Mouse (Mus musculus): ENCODE results near the gene Tbx5. TPM values are rescaled to one million over a fixed set of nuclear protein-coding genes. Genes with fewer than 3 reads are reported as not detected.

Tbx5 gene
- total RNA-seq, 1 experiment, result not detected

- no peak for DNase-seq (ENCODE audit: low read depth, low spot score)
- Histone ChIP-seq H3K36me3 (ENCODE audit: control insufficient read depth, insufficient read depth, low read length, poor library complexity, severe bottlenecking) (no peaks in the 10 kb centered on the region), H3K9me3 (ENCODE audit: control insufficient read depth, insufficient read depth, low read depth, low read length) (no peaks in the 10 kb centered on the region), H3K27ac (ENCODE audit: insufficient read depth, low read depth, low read length, poor library complexity, severe bottlenecking) (no peak overlapping the region), H3K9ac (ENCODE audit: insufficient read depth, low read depth, low read length, poor library complexity, severe bottlenecking) (no peak overlapping the region), H3K4me3 (ENCODE audit: insufficient read depth in 1 of 2, low read depth in 1 of 2, low read length in 2 of 2, poor library complexity in 1 of 2, severe bottlenecking in 1 of 2) (peak overlapping the region in 1 of 2 experiments; percentile 21; a peak in 2 of 4 replicates), H3K4me1 (ENCODE audit: control insufficient read depth in 2 of 2, insufficient read depth in 2 of 2, low read length in 2 of 2, poor library complexity in 1 of 2) (peaks cover 0 to 6% of the 10 kb centered on the region in 2 experiments; a peak in 3 of 4 replicates)
- in situ Hi-C loops (cut with MboI; ENCODE audit: low sequenced_read_pairs in 2 of 2, unreplicated experiment in 2 of 2), result loop anchor here (5.0 to 10.0 kb wide), 3 partner anchors 163 to 597 kb away; partner anchors contain the start of genes Lhx5 (in 2 of the 2) and Tbx3 (in 1 of the 2)
- TF ChIP-seq CHD2 (IDR thresholded peaks at IDR 0.05; ENCODE audit: low read depth, low read length) (no peak), ZC3H11A (IDR thresholded peaks at IDR 0.05; ENCODE audit: borderline replicate concordance, low read depth, low read length) (no peak), MAFK (IDR thresholded peaks at IDR 0.05; ENCODE audit: insufficient read depth, low read depth, low read length) (no peak), ZNF384 (IDR thresholded peaks at IDR 0.05; ENCODE audit: low read depth, low read length) (no peak), HCFC1 (IDR thresholded peaks at IDR 0.05; ENCODE audit: borderline replicate concordance, insufficient read depth, low read length) (no peak)
Measured at GRCm38 (mm10) chr5:119835053-119835867, 2.8 kb downstream of the Tbx5 start.

GRCm38 (mm10) chr5:119835868-119836209 is 3.4 kb downstream of the Tbx5 start:
- in situ Hi-C loops (cut with MboI; ENCODE audit: low sequenced_read_pairs in 2 of 2, unreplicated experiment in 2 of 2), result loop anchor here (5.0 to 10.0 kb wide), 3 partner anchors 164 to 596 kb away; partner anchors contain the start of genes Lhx5 (in 2 of the 2) and Tbx3 (in 1 of the 2)
- no peak overlapping the region for H3K4me3 ChIP-seq (ENCODE audit: insufficient read depth in 1 of 2, low read depth in 1 of 2, low read length in 2 of 2, poor library complexity in 1 of 2, severe bottlenecking in 1 of 2)
- no peak for TF ChIP-seq HCFC1 (IDR thresholded peaks at IDR 0.05; ENCODE audit: borderline replicate concordance, insufficient read depth, low read length)
- TF ChIP-seq CHD2 (IDR thresholded peaks at IDR 0.05; ENCODE audit: low read depth, low read length), result no peak
- no peak for TF ChIP-seq MAFK (IDR thresholded peaks at IDR 0.05; ENCODE audit: insufficient read depth, low read depth, low read length)
- no peak for TF ChIP-seq ZNF384 (IDR thresholded peaks at IDR 0.05; ENCODE audit: low read depth, low read length)
- TF ChIP-seq ZC3H11A (IDR thresholded peaks at IDR 0.05; ENCODE audit: borderline replicate concordance, low read depth, low read length), result no peak
- peaks cover 0 to 6% of the 10 kb centered on the region in 2 experiments; a peak in 3 of 4 replicates for H3K4me1 ChIP-seq (ENCODE audit: control insufficient read depth in 2 of 2, insufficient read depth in 2 of 2, low read length in 2 of 2, poor library complexity in 1 of 2)
- H3K27ac ChIP-seq (ENCODE audit: insufficient read depth, low read depth, low read length, poor library complexity, severe bottlenecking), result no peak overlapping the region
- no peaks in the 10 kb centered on the region for H3K36me3 ChIP-seq (ENCODE audit: control insufficient read depth, insufficient read depth, low read length, poor library complexity, severe bottlenecking)
- H3K9me3 ChIP-seq (ENCODE audit: control insufficient read depth, insufficient read depth, low read depth, low read length), result no peaks in the 10 kb centered on the region
- no peak for DNase-seq (ENCODE audit: low read depth, low spot score)
- no peak overlapping the region for H3K9ac ChIP-seq (ENCODE audit: insufficient read depth, low read depth, low read length, poor library complexity, severe bottlenecking)

GRCm38 (mm10) chr5:119836618-119837305 is 4.3 kb downstream of the Tbx5 start:
- in situ Hi-C loops (cut with MboI; ENCODE audit: low sequenced_read_pairs in 2 of 2, unreplicated experiment in 2 of 2), result loop anchor here (5.0 to 10.0 kb wide), 3 partner anchors 164 to 596 kb away; partner anchors contain the start of genes Lhx5 (in 2 of the 2) and Tbx3 (in 1 of the 2)
- Histone ChIP-seq H3K9me3 (ENCODE audit: control insufficient read depth, insufficient read depth, low read depth, low read length) (no peaks in the 10 kb centered on the region), H3K36me3 (ENCODE audit: control insufficient read depth, insufficient read depth, low read length, poor library complexity, severe bottlenecking) (no peaks in the 10 kb centered on the region), H3K4me1 (ENCODE audit: control insufficient read depth in 2 of 2, insufficient read depth in 2 of 2, low read length in 2 of 2, poor library complexity in 1 of 2) (peaks cover 0 to 4% of the 10 kb centered on the region in 2 experiments; a peak in 3 of 4 replicates), H3K4me3 (ENCODE audit: insufficient read depth in 1 of 2, low read depth in 1 of 2, low read length in 2 of 2, poor library complexity in 1 of 2, severe bottlenecking in 1 of 2) (no peak overlapping the region), H3K9ac (ENCODE audit: insufficient read depth, low read depth, low read length, poor library complexity, severe bottlenecking) (no peak overlapping the region), H3K27ac (ENCODE audit: insufficient read depth, low read depth, low read length, poor library complexity, severe bottlenecking) (no peak overlapping the region)
- no peak for DNase-seq (ENCODE audit: low read depth, low spot score)
- TF ChIP-seq MAFK (IDR thresholded peaks at IDR 0.05; ENCODE audit: insufficient read depth, low read depth, low read length), result no peak
- no peak for TF ChIP-seq ZNF384 (IDR thresholded peaks at IDR 0.05; ENCODE audit: low read depth, low read length)
- TF ChIP-seq HCFC1 (IDR thresholded peaks at IDR 0.05; ENCODE audit: borderline replicate concordance, insufficient read depth, low read length), result no peak
- no peak for TF ChIP-seq CHD2 (IDR thresholded peaks at IDR 0.05; ENCODE audit: low read depth, low read length)
- no peak for TF ChIP-seq ZC3H11A (IDR thresholded peaks at IDR 0.05; ENCODE audit: borderline replicate concordance, low read depth, low read length)

- Histone ChIP-seq H3K9ac (ENCODE audit: insufficient read depth, low read depth, low read length, poor library complexity, severe bottlenecking) (no peak overlapping the region), H3K9me3 (ENCODE audit: control insufficient read depth, insufficient read depth, low read depth, low read length) (no peaks in the 10 kb centered on the region), H3K4me1 (ENCODE audit: control insufficient read depth in 2 of 2, insufficient read depth in 2 of 2, low read length in 2 of 2, poor library complexity in 1 of 2) (peaks cover 0 to 4% of the 10 kb centered on the region in 2 experiments; a peak in 3 of 4 replicates), H3K27ac (ENCODE audit: insufficient read depth, low read depth, low read length, poor library complexity, severe bottlenecking) (no peak overlapping the region), H3K36me3 (ENCODE audit: control insufficient read depth, insufficient read depth, low read length, poor library complexity, severe bottlenecking) (no peaks in the 10 kb centered on the region), H3K4me3 (ENCODE audit: insufficient read depth in 1 of 2, low read depth in 1 of 2, low read length in 2 of 2, poor library complexity in 1 of 2, severe bottlenecking in 1 of 2) (no peak overlapping the region)
- TF ChIP-seq HCFC1 (IDR thresholded peaks at IDR 0.05; ENCODE audit: borderline replicate concordance, insufficient read depth, low read length) (no peak), MAFK (IDR thresholded peaks at IDR 0.05; ENCODE audit: insufficient read depth, low read depth, low read length) (no peak), ZNF384 (IDR thresholded peaks at IDR 0.05; ENCODE audit: low read depth, low read length) (no peak), CHD2 (IDR thresholded peaks at IDR 0.05; ENCODE audit: low read depth, low read length) (no peak), ZC3H11A (IDR thresholded peaks at IDR 0.05; ENCODE audit: borderline replicate concordance, low read depth, low read length) (no peak)
- in situ Hi-C loops (cut with MboI; ENCODE audit: low sequenced_read_pairs in 2 of 2, unreplicated experiment in 2 of 2), result loop anchor here (5.0 to 10.0 kb wide), 3 partner anchors 165 to 595 kb away; partner anchors contain the start of genes Lhx5 (in 2 of the 2) and Tbx3 (in 1 of the 2)
- DNase-seq (ENCODE audit: low read depth, low spot score), result no peak
Measured at GRCm38 (mm10) chr5:119837306-119837675, 4.8 kb downstream of the Tbx5 start.
